Mouse (Mus musculus) right cerebral cortex, adult 2 months (tissue): ENCODE data around the gene Tmem203.

Source experiments
- DNase-seq, 2 experiments: peaks; one replicate each; pipeline ENCODE4 v3.0.0; 2021 to 2022; ENCODE audit warnings: low spot score in 2 of 2

The Tmem203 gene

GRCm38 (mm10) chr2:25262795-25263622 is 7.8 kb downstream of the Tmem203 start:
- DNase-seq, result no peak

- DNase-seq, result no peak
Measured at GRCm38 (mm10) chr2:25263623-25264285, 8.5 kb downstream of the Tmem203 start.

GRCm38 (mm10) chr2:25264286-25264660 is 9.0 kb downstream of the Tmem203 start:
- DNase-seq, result no peak

GRCm38 (mm10) chr2:25264851-25265250 is 9.6 kb downstream of the Tmem203 start:
- no peak for DNase-seq

- DNase-seq, result no peak
Measured at GRCm38 (mm10) chr2:25265897-25266656, 10.8 kb downstream of the Tmem203 start.

- peak in 1 of 2 experiments; percentile 33 for DNase-seq
Measured at GRCm38 (mm10) chr2:25266720-25267119, 11.5 kb downstream of the Tmem203 start.

- DNase-seq, result no peak
Measured at GRCm38 (mm10) chr2:25267241-25267640, 12.0 kb downstream of the Tmem203 start.

GRCm38 (mm10) chr2:25267746-25268309 is 12.6 kb downstream of the Tmem203 start:
- no peak for DNase-seq

- peak; percentile 98 to 99 for DNase-seq
Measured at GRCm38 (mm10) chr2:25271827-25272511, 16.7 kb downstream of the Tmem203 start, which contains the start of the genes Ssna1 and Anapc2. TSS of gene Ssna1 (minus strand) at chr2:25272438. TSS of gene Anapc2 (plus strand) at chr2:25272478.

GRCm38 (mm10) chr2:25272515-25272914 is 17.3 kb downstream of the Tmem203 start:
- DNase-seq, result no peak

- no peak for DNase-seq
Measured at GRCm38 (mm10) chr2:25273010-25273409, 17.8 kb downstream of the Tmem203 start.

GRCm38 (mm10) chr2:25278928-25279882 is 24.0 kb downstream of the Tmem203 start:
- peak; percentile 78 to 85 for DNase-seq

GRCm38 (mm10) chr2:25285551-25285950 is 30.3 kb downstream of the Tmem203 start:
- DNase-seq, result no peak

GRCm38 (mm10) chr2:25286314-25286713 is 31.1 kb downstream of the Tmem203 start:
- DNase-seq, result no peak

- DNase-seq, result no peak
Measured at GRCm38 (mm10) chr2:25286837-25287636, 31.8 kb downstream of the Tmem203 start.

GRCm38 (mm10) chr2:25287927-25288649 is 32.8 kb downstream of the Tmem203 start, which contains the start of gene Tmem210:
TSS of gene Tmem210 (plus strand) at chr2:25288145.
- DNase-seq, result no peak

GRCm38 (mm10) chr2:25288734-25289345 is 33.6 kb downstream of the Tmem203 start:
- DNase-seq, result peak in 1 of 2 experiments; percentile 42

- no peak for DNase-seq
Measured at GRCm38 (mm10) chr2:25289651-25290050, 34.4 kb downstream of the Tmem203 start, which contains the start of gene Lrrc26. TSS of gene Lrrc26 (plus strand) at chr2:25289915.
